Mouse (Mus musculus): ENCODE results near the gene Slbp. TPM values are rescaled to one million over a fixed set of nuclear protein-coding genes. Genes with fewer than 3 reads are reported as not detected.
A peak's percentile ranks its signal among the peaks of the same experiment; 100 is the strongest.

The Slbp gene
- 126 and 130 TPM in 2 replicates for polyA plus RNA-seq (2015; fragmentation: Nextera tagmentation; extraction: Ambion mirVana)

- Histone ChIP-seq H3K36me3 (peaks cover 40% of the 10 kb centered on the region), H3K4me2 (peak within 1 kb of the TSS; percentile 70), H3K4me1 (replicated peaks) (peaks cover 47% of the 10 kb centered on the region), H3K9me3 (no peaks in the 10 kb centered on the region), H3K9ac (peak within 1 kb of the TSS; percentile 84), H3K4me3 (peak within 1 kb of the TSS; percentile 81), H3K27me3 (no peaks in the 10 kb centered on the region), H3K27ac (peak within 1 kb of the TSS; percentile 98)
- WGBS: under 1% methylated on average over 82 of the region's 82 CpGs
- ATAC-seq (ENCODE audit: low FRiP score): peak; percentile 96
Measured at GRCm38 (mm10) chr5:33651921-33652782, at the start of gene Slbp. TSS of gene Slbp (minus strand) at chr5:33652574.

GRCm38 (mm10) chr5:33701832-33702231 is 49.5 kb upstream of the Slbp start:
- Histone ChIP-seq H3K4me1 (replicated peaks) (peaks cover 86% of the 10 kb centered on the region), H3K9me3 (no peaks in the 10 kb centered on the region), H3K4me3 (no peak overlapping the region), H3K27ac (no peak overlapping the region), H3K27me3 (peaks cover 51% of the 10 kb centered on the region), H3K9ac (no peak overlapping the region), H3K36me3 (no peaks in the 10 kb centered on the region), H3K4me2 (no peak overlapping the region)
- WGBS: 78% methylated on average over 11 of the region's 11 CpGs
- ATAC-seq (ENCODE audit: low FRiP score): no peak

GRCm38 (mm10) chr5:33700010-33700409 is 47.6 kb upstream of the Slbp start:
- Histone ChIP-seq H3K27me3 (peaks cover 67% of the 10 kb centered on the region), H3K4me2 (no peak overlapping the region), H3K36me3 (no peaks in the 10 kb centered on the region), H3K4me1 (replicated peaks) (peaks cover 86% of the 10 kb centered on the region), H3K9me3 (no peaks in the 10 kb centered on the region), H3K27ac (no peak overlapping the region), H3K9ac (no peak overlapping the region), H3K4me3 (no peak overlapping the region)
- 44% methylated on average over 13 of the region's 13 CpGs for WGBS
- ATAC-seq (ENCODE audit: low FRiP score): no peak

- Histone ChIP-seq H3K9ac (no peak overlapping the region), H3K27me3 (peaks cover 81% of the 10 kb centered on the region), H3K4me2 (no peak overlapping the region), H3K4me3 (no peak overlapping the region), H3K4me1 (replicated peaks) (peaks cover 84% of the 10 kb centered on the region), H3K9me3 (no peaks in the 10 kb centered on the region), H3K27ac (peak overlapping the region; percentile 52), H3K36me3 (no peaks in the 10 kb centered on the region)
- WGBS: 89% methylated on average over 5 of the region's 5 CpGs
- ATAC-seq (ENCODE audit: low FRiP score): no peak
Measured at GRCm38 (mm10) chr5:33698669-33699068, 46.3 kb upstream of the Slbp start.

GRCm38 (mm10) chr5:33697947-33698512 is 45.7 kb upstream of the Slbp start:
- H3K36me3 ChIP-seq: no peaks in the 10 kb centered on the region
- ATAC-seq (ENCODE audit: low FRiP score): peak; percentile 33
- peaks cover 87% of the 10 kb centered on the region for H3K27me3 ChIP-seq
- WGBS: 13% methylated on average over 13 of the region's 13 CpGs
- H3K4me2 ChIP-seq: no peak overlapping the region
- no peaks in the 10 kb centered on the region for H3K9me3 ChIP-seq
- H3K4me1 ChIP-seq (replicated peaks): peaks cover 85% of the 10 kb centered on the region
- H3K27ac ChIP-seq: peak overlapping the region; percentile 52; the same call in 1 of the 2 replicates
- H3K4me3 ChIP-seq: no peak overlapping the region
- no peak overlapping the region for H3K9ac ChIP-seq

- Histone ChIP-seq H3K9ac (no peak overlapping the region), H3K27me3 (peaks cover 92% of the 10 kb centered on the region), H3K4me3 (no peak overlapping the region), H3K36me3 (no peaks in the 10 kb centered on the region), H3K27ac (peak overlapping the region; percentile 52), H3K9me3 (no peaks in the 10 kb centered on the region), H3K4me2 (no peak overlapping the region), H3K4me1 (replicated peaks) (peaks cover 90% of the 10 kb centered on the region)
- 12% methylated on average over 1 of the region's 1 CpGs for WGBS
- ATAC-seq (ENCODE audit: low FRiP score): no peak
Measured at GRCm38 (mm10) chr5:33697534-33697933, 45.2 kb upstream of the Slbp start.

- Histone ChIP-seq H3K4me2 (no peak overlapping the region), H3K4me3 (no peak overlapping the region), H3K9ac (no peak overlapping the region), H3K36me3 (no peaks in the 10 kb centered on the region), H3K9me3 (no peaks in the 10 kb centered on the region), H3K27ac (no peak overlapping the region), H3K27me3 (peaks cover 95% of the 10 kb centered on the region), H3K4me1 (replicated peaks) (peaks cover 90% of the 10 kb centered on the region)
- WGBS: 51% methylated on average over 5 of the region's 5 CpGs
- ATAC-seq (ENCODE audit: low FRiP score): no peak
Measured at GRCm38 (mm10) chr5:33696430-33696829, 44.1 kb upstream of the Slbp start.

GRCm38 (mm10) chr5:33695718-33696121 is 43.3 kb upstream of the Slbp start:
- peak overlapping the region; percentile 80 for H3K4me2 ChIP-seq
- peak overlapping the region; percentile 78 for H3K27ac ChIP-seq
- 2% methylated on average over 24 of the region's 24 CpGs for WGBS
- peak overlapping the region; percentile 73 for H3K9ac ChIP-seq
- H3K4me1 ChIP-seq (replicated peaks): peaks cover 86% of the 10 kb centered on the region
- no peaks in the 10 kb centered on the region for H3K36me3 ChIP-seq
- no peak for ATAC-seq (ENCODE audit: low FRiP score)
- H3K27me3 ChIP-seq: peaks cover 95% of the 10 kb centered on the region
- H3K4me3 ChIP-seq: peak overlapping the region; percentile 44
- no peaks in the 10 kb centered on the region for H3K9me3 ChIP-seq

GRCm38 (mm10) chr5:33694848-33695717 is 42.7 kb upstream of the Slbp start:
- Histone ChIP-seq H3K36me3 (no peaks in the 10 kb centered on the region), H3K4me3 (peak overlapping the region; percentile 44), H3K27ac (peak overlapping the region; percentile 78), H3K4me2 (peak overlapping the region; percentile 80), H3K9me3 (no peaks in the 10 kb centered on the region), H3K4me1 (replicated peaks) (peaks cover 86% of the 10 kb centered on the region), H3K9ac (peak overlapping the region; percentile 73), H3K27me3 (peaks cover 95% of the 10 kb centered on the region)
- WGBS: 1% methylated on average over 62 of the region's 71 CpGs
- ATAC-seq (ENCODE audit: low FRiP score): peak; percentile 66

- WGBS: 45% methylated on average over 9 of the region's 9 CpGs
- Histone ChIP-seq H3K27ac (peak overlapping the region; percentile 78), H3K4me1 (replicated peaks) (peaks cover 86% of the 10 kb centered on the region), H3K4me2 (0 out of 2 replicates have a peak overlapping the region, but pooled peaks have one; percentile 80), H3K4me3 (no peak overlapping the region), H3K9ac (peak overlapping the region; percentile 49; the same call in 1 of the 2 replicates), H3K9me3 (no peaks in the 10 kb centered on the region), H3K36me3 (no peaks in the 10 kb centered on the region), H3K27me3 (peaks cover 94% of the 10 kb centered on the region)
- no peak for ATAC-seq (ENCODE audit: low FRiP score)
Measured at GRCm38 (mm10) chr5:33694461-33694847, 42.1 kb upstream of the Slbp start.

GRCm38 (mm10) chr5:33692393-33692792 is 40.0 kb upstream of the Slbp start:
- Histone ChIP-seq H3K27me3 (peaks cover 97% of the 10 kb centered on the region), H3K9ac (peak overlapping the region; percentile 39; the same call in 1 of the 2 replicates)

More at GRCm38 (mm10) chr5:33692393-33692792, 40.0 kb upstream of the Slbp start:
- no peaks in the 10 kb centered on the region for H3K36me3 ChIP-seq
- 3% methylated on average over 24 of the region's 24 CpGs for WGBS
- no peak for ATAC-seq (ENCODE audit: low FRiP score)
- H3K4me3 ChIP-seq: no peak overlapping the region
- peak overlapping the region; percentile 15; the same call in 1 of the 2 replicates for H3K4me2 ChIP-seq
- H3K27ac ChIP-seq: peak overlapping the region; percentile 81
- H3K4me1 ChIP-seq (replicated peaks): peaks cover 78% of the 10 kb centered on the region
- no peaks in the 10 kb centered on the region for H3K9me3 ChIP-seq

Data from hindbrain, embryonic 13.5 days (tissue).